Mouse (Mus musculus): Measurements from ENCODE around the gene BC030870. TPM values are rescaled to one million over a fixed set of nuclear protein-coding genes. Genes with fewer than 3 reads are reported as not detected.

The BC030870 gene
- total and polyA plus RNA-seq, 2 experiments from 2014 or later: 0.10 TPM; not detected in 1

DNA sequence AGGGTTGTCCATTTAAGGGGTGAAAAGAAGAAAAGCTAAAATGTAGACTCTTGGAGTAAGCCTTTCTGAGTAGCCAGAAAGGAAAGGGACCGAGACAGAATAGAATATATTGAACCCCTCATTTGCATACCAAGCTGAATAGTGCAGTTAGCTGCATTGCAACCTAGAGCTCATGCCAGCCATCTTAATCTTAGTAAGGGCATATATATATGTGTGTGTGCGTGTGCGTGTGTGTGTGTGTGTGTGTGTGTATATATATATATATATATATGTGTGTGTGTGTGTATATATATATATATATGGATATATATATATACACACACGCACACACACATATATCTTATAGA lies 60.9 kb downstream of the BC030870 start:
- 56% methylated on average over 4 of the region's 4 CpGs for WGBS
- H3K9ac ChIP-seq (replicated peaks; ENCODE audit: low read length, poor library complexity, severe bottlenecking): no peak overlapping the region
- no peaks in the 10 kb centered on the region; the same call in 1 of the 2 replicates for H3K27me3 ChIP-seq (ENCODE audit: insufficient read depth, low read length)
- ATAC-seq (ENCODE audit: low FRiP score) (no peak), DNase-seq (ENCODE audit: low spot score) (no peak)
- H3K9me3 ChIP-seq (ENCODE audit: low read length): no peaks in the 10 kb centered on the region
- H3K4me3 ChIP-seq (ENCODE audit: low read depth, low read length): no peak overlapping the region
- no peak overlapping the region for H3K4me2 ChIP-seq (ENCODE audit: low read depth, low read length, poor library complexity, severe bottlenecking)
- no peaks in the 10 kb centered on the region for H3K36me3 ChIP-seq (ENCODE audit: insufficient read depth, low read length)
- H3K4me1 ChIP-seq (ENCODE audit: insufficient read depth, low read length): no peaks in the 10 kb centered on the region
- no peak overlapping the region for H3K27ac ChIP-seq (ENCODE audit: low read depth, low read length)
- no peak for TF ChIP-seq CTCF (IDR thresholded peaks at IDR 0.05)

DNA sequence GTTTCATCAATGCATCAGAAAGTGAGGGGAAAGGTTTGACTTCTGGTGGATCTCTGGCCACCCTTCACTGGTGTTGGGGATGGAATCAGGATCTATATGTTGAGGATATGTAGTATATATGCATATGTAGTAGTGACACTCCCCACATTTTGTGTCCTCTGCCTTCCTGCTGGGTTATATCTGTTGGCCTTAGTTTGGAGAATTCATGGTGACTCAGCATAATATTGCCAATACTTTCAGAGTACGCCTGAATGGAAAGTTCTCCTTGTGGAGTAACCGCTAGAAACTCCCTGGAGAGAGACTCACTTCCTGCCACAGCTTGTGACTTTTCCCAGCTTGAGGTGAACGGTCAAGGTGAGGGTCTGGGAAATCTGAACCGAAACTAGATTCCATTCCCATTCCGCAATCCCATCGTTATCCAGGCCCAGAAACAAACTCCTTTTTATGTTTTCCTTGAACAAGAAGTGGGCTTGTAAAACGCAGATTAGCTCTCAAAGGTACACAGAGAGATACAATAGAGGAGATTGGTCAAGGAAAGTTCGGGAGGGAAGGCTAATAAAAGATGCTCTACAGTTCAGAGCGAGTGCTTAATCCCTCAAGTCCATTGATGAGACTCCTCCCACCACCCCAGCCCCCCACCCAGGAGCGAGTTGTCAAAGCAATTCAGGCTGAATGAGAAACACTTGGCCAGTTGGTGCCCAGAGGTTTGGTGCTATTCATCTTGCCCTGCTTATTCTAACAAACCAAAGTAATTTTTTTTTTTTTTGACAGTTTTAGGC lies 61.5 kb downstream of the BC030870 start:
- Histone ChIP-seq H3K4me1 (ENCODE audit: insufficient read depth, low read length) (no peaks in the 10 kb centered on the region), H3K9ac (replicated peaks; ENCODE audit: low read length, poor library complexity, severe bottlenecking) (no peak overlapping the region), H3K27ac (ENCODE audit: low read depth, low read length) (no peak overlapping the region), H3K27me3 (ENCODE audit: insufficient read depth, low read length) (no peaks in the 10 kb centered on the region; the same call in 1 of the 2 replicates), H3K4me3 (ENCODE audit: low read depth, low read length) (no peak overlapping the region), H3K4me2 (ENCODE audit: low read depth, low read length, poor library complexity, severe bottlenecking) (no peak overlapping the region), H3K9me3 (ENCODE audit: low read length) (no peaks in the 10 kb centered on the region), H3K36me3 (ENCODE audit: insufficient read depth, low read length) (no peaks in the 10 kb centered on the region)
- no peak for TF ChIP-seq CTCF (IDR thresholded peaks at IDR 0.05)
- DNase-seq (ENCODE audit: low spot score) (no peak), ATAC-seq (ENCODE audit: low FRiP score) (no peak)
- 21% methylated on average over 10 of the region's 10 CpGs for WGBS

- DNase-seq (ENCODE audit: low spot score): no peak
- WGBS: 94% methylated on average over 4 of the region's 4 CpGs
- no peaks in the 10 kb centered on the region for H3K4me1 ChIP-seq (ENCODE audit: insufficient read depth, low read length)
- no peaks in the 10 kb centered on the region; the same call in 1 of the 2 replicates for H3K27me3 ChIP-seq (ENCODE audit: insufficient read depth, low read length)
- H3K4me2 ChIP-seq (ENCODE audit: low read depth, low read length, poor library complexity, severe bottlenecking): no peak overlapping the region
- TF ChIP-seq CTCF (IDR thresholded peaks at IDR 0.05): no peak
- H3K36me3 ChIP-seq (ENCODE audit: insufficient read depth, low read length): no peaks in the 10 kb centered on the region
- no peak overlapping the region for H3K27ac ChIP-seq (ENCODE audit: low read depth, low read length)
- no peak overlapping the region for H3K4me3 ChIP-seq (ENCODE audit: low read depth, low read length)
- no peak for ATAC-seq (ENCODE audit: low FRiP score)
- H3K9ac ChIP-seq (replicated peaks; ENCODE audit: low read length, poor library complexity, severe bottlenecking): no peak overlapping the region
- no peaks in the 10 kb centered on the region for H3K9me3 ChIP-seq (ENCODE audit: low read length)
These were observed 62.3 kb downstream of the BC030870 start for GRCm38 (mm10) chr8:65067031-65067430.

DNA sequence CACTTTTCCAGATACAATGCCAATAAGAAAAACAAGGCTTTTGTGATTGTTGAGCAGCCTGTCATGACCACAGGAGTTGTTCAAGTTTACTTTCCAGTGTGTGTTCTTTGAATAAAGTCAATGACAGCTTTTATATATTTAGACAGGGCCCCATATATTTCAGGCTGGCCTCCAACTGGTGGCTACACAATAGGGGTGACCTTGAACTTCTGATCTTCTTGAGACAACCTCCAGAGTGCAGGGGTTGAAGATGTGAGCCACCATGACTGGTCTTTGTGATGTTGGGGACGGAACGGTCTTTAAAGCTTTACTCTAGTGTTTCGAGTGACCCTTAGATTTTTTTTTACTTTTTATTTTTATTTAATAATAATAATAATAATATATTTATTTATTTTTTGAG lies 63.7 kb downstream of the BC030870 start:
- Histone ChIP-seq H3K36me3 (ENCODE audit: insufficient read depth, low read length) (no peaks in the 10 kb centered on the region), H3K4me2 (ENCODE audit: low read depth, low read length, poor library complexity, severe bottlenecking) (no peak overlapping the region), H3K27ac (ENCODE audit: low read depth, low read length) (no peak overlapping the region), H3K4me1 (ENCODE audit: insufficient read depth, low read length) (no peaks in the 10 kb centered on the region), H3K9ac (replicated peaks; ENCODE audit: low read length, poor library complexity, severe bottlenecking) (no peak overlapping the region), H3K9me3 (ENCODE audit: low read length) (no peaks in the 10 kb centered on the region), H3K27me3 (ENCODE audit: insufficient read depth, low read length) (no peaks in the 10 kb centered on the region; the same call in 1 of the 2 replicates), H3K4me3 (ENCODE audit: low read depth, low read length) (no peak overlapping the region)
- DNase-seq (ENCODE audit: low spot score) (no peak), ATAC-seq (ENCODE audit: low FRiP score) (no peak)
- WGBS: 98% methylated on average over 3 of the region's 3 CpGs
- TF ChIP-seq CTCF (IDR thresholded peaks at IDR 0.05): no peak

GRCm38 (mm10) chr8:65064071-65064470 lies 65.3 kb downstream of the BC030870 start:
- 64% methylated on average over 2 of the region's 2 CpGs for WGBS
- H3K27ac ChIP-seq (ENCODE audit: low read depth, low read length): no peak overlapping the region
- no peaks in the 10 kb centered on the region for H3K4me1 ChIP-seq (ENCODE audit: insufficient read depth, low read length)
- ATAC-seq (ENCODE audit: low FRiP score): no peak
- no peak for TF ChIP-seq CTCF (IDR thresholded peaks at IDR 0.05)
- H3K4me2 ChIP-seq (ENCODE audit: low read depth, low read length, poor library complexity, severe bottlenecking): no peak overlapping the region
- H3K36me3 ChIP-seq (ENCODE audit: insufficient read depth, low read length): no peaks in the 10 kb centered on the region
- no peak overlapping the region for H3K4me3 ChIP-seq (ENCODE audit: low read depth, low read length)
- no peak for DNase-seq (ENCODE audit: low spot score)
- no peaks in the 10 kb centered on the region; the same call in 1 of the 2 replicates for H3K27me3 ChIP-seq (ENCODE audit: insufficient read depth, low read length)
- H3K9ac ChIP-seq (replicated peaks; ENCODE audit: low read length, poor library complexity, severe bottlenecking): no peak overlapping the region
- H3K9me3 ChIP-seq (ENCODE audit: low read length): no peaks in the 10 kb centered on the region

DNA sequence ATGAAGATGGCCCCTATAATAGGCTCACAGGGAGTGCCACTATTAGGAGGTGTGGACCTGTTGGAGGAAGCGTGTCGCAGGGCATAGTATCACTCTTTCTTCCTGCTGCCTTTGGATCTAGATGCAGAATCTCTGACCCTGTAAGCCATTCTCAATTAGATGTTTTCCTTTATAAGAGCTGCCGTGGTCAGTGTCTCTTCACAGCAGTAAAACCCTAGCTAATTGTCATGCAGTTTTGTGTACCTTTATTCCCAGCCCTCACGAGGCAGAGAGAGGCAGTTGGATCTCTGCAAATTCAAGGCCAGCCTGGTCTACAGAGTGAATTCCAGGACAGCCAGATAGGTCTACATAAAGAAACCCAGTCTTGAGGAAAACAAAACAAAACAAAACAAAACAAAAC lies 67.2 kb downstream of the BC030870 start:
- no peak overlapping the region for H3K27ac ChIP-seq (ENCODE audit: low read depth, low read length)
- H3K36me3 ChIP-seq (ENCODE audit: insufficient read depth, low read length): no peaks in the 10 kb centered on the region
- no peak overlapping the region for H3K9ac ChIP-seq (replicated peaks; ENCODE audit: low read length, poor library complexity, severe bottlenecking)
- H3K4me1 ChIP-seq (ENCODE audit: insufficient read depth, low read length): no peaks in the 10 kb centered on the region
- H3K9me3 ChIP-seq (ENCODE audit: low read length): no peaks in the 10 kb centered on the region
- H3K27me3 ChIP-seq (ENCODE audit: insufficient read depth, low read length): no peaks in the 10 kb centered on the region; the same call in 1 of the 2 replicates
- H3K4me2 ChIP-seq (ENCODE audit: low read depth, low read length, poor library complexity, severe bottlenecking): no peak overlapping the region
- ATAC-seq (ENCODE audit: low FRiP score): no peak
- no peak for TF ChIP-seq CTCF (IDR thresholded peaks at IDR 0.05)
- 55% methylated on average over 4 of the region's 4 CpGs for WGBS
- no peak overlapping the region for H3K4me3 ChIP-seq (ENCODE audit: low read depth, low read length)
- no peak for DNase-seq (ENCODE audit: low spot score)
